Mouse (Mus musculus) bone marrow macrophage, adult 2 months (primary cell): ENCODE results near the gene Camkmt.

Experiments used
- CTCF ChIP-seq: IDR thresholded peaks from 2 replicates; pipeline ENCODE4 v1.5.1; 2012; ENCODE audit warnings: low read depth, mild to moderate bottlenecking, low read length, moderate library complexity
- POLR2A ChIP-seq: IDR thresholded peaks from 2 replicates; pipeline ENCODE4 v1.6.1; 2012; ENCODE audit warnings: mild to moderate bottlenecking, low read depth, low read length, borderline replicate concordance

- no peak for TF ChIP-seq POLR2A
- TF ChIP-seq CTCF: no peak
Measured at GRCm38 (mm10) chr17:85162569-85163271, 72.4 kb downstream of the Camkmt start.
